Mouse (Mus musculus): Measurements from ENCODE around the gene Esyt3.

The Esyt3 gene
- long read RNA-seq, experiment 1, result 0 reads
- long read RNA-seq, experiment 2, result 0 reads

GRCm38 (mm10) chr9:99357921-99358692 is at the start of gene Esyt3:
Gene Esyt3, minus strand, starts transcription at chr9:99358557.
- intact Hi-C loops (cut with DNase I), result no loop called here

- intact Hi-C loops (cut with DNase I), result no loop called here
Measured at GRCm38 (mm10) chr9:99401288-99401974, 43.1 kb upstream of the Esyt3 start.

- intact Hi-C loops (cut with DNase I), result no loop called here
Measured at GRCm38 (mm10) chr9:99400781-99401180, 42.4 kb upstream of the Esyt3 start.

- intact Hi-C loops (cut with DNase I), result no loop called here
Measured at GRCm38 (mm10) chr9:99397056-99397815, 38.9 kb upstream of the Esyt3 start.

- intact Hi-C loops (cut with DNase I), result loop anchor here (5.0 kb wide), 1 partner anchor 43 kb away; the partner anchor contains the start of gene Mras
Measured at GRCm38 (mm10) chr9:99394366-99394765, 36.0 kb upstream of the Esyt3 start.

- intact Hi-C loops (cut with DNase I), result loop anchor here (5.0 kb wide), 1 partner anchor 44 kb away; the partner anchor contains the start of gene Mras
Measured at GRCm38 (mm10) chr9:99393146-99393545, 34.8 kb upstream of the Esyt3 start.

- intact Hi-C loops (cut with DNase I), result loop anchor here (5.0 kb wide), 1 partner anchor 46 kb away; the partner anchor contains the start of gene Mras
Measured at GRCm38 (mm10) chr9:99391557-99391956, 33.2 kb upstream of the Esyt3 start.

GRCm38 (mm10) chr9:99390716-99391115 is 32.4 kb upstream of the Esyt3 start:
- intact Hi-C loops (cut with DNase I), result loop anchor here (5.0 kb wide), 1 partner anchor 47 kb away; the partner anchor contains the start of gene Mras

GRCm38 (mm10) chr9:99390201-99390600 is 31.8 kb upstream of the Esyt3 start:
- intact Hi-C loops (cut with DNase I), result loop anchor here (5.0 kb wide), 1 partner anchor 47 kb away; the partner anchor contains the start of gene Mras

- intact Hi-C loops (cut with DNase I), result no loop called here
Measured at GRCm38 (mm10) chr9:99389506-99389905, 31.1 kb upstream of the Esyt3 start.

GRCm38 (mm10) chr9:99388856-99389255 is 30.5 kb upstream of the Esyt3 start:
- intact Hi-C loops (cut with DNase I), result no loop called here

GRCm38 (mm10) chr9:99388078-99388477 is 29.7 kb upstream of the Esyt3 start:
- intact Hi-C loops (cut with DNase I), result no loop called here

GRCm38 (mm10) chr9:99382556-99382955 is 24.2 kb upstream of the Esyt3 start:
- intact Hi-C loops (cut with DNase I), result no loop called here

- intact Hi-C loops (cut with DNase I), result loop anchor here (5.0 to 10.0 kb wide), 3 partner anchors 73 to 394 kb away; partner anchors contain the start of genes Cep70, Faim and Nme9
Measured at GRCm38 (mm10) chr9:99379194-99379593, 20.8 kb upstream of the Esyt3 start.

- intact Hi-C loops (cut with DNase I), result loop anchor here (2.0 to 10.0 kb wide), 4 partner anchors 75 to 392 kb away; partner anchors contain the start of genes Cep70, Faim and Nme9
Measured at GRCm38 (mm10) chr9:99376591-99377418, 18.4 kb upstream of the Esyt3 start.

- intact Hi-C loops (cut with DNase I), result no loop called here
Measured at GRCm38 (mm10) chr9:99368431-99368830, 10.1 kb upstream of the Esyt3 start.

GRCm38 (mm10) chr9:99365906-99366305 is 7.5 kb upstream of the Esyt3 start:
- intact Hi-C loops (cut with DNase I), result no loop called here

GRCm38 (mm10) chr9:99363076-99363475 is 4.7 kb upstream of the Esyt3 start:
- intact Hi-C loops (cut with DNase I), result no loop called here

- intact Hi-C loops (cut with DNase I), result no loop called here
Measured at GRCm38 (mm10) chr9:99361946-99362345, 3.6 kb upstream of the Esyt3 start.

GRCm38 (mm10) chr9:99359012-99359411 is 655 bp upstream of the Esyt3 start:
- intact Hi-C loops (cut with DNase I), result no loop called here

Data from adrenal gland (tissue).